Mouse (Mus musculus) kidney, adult 2 months (tissue): ENCODE measurements around the gene Col24a1.

Experiments
- CTCF ChIP-seq: fragments of 200-500 bp; conservative IDR thresholded peaks from 2 replicates; pipeline ENCODE4 v1.5.1; 2011; ENCODE audit warnings: low read depth, mild to moderate bottlenecking, control low read depth, low read length, moderate library complexity, mixed read lengths; ENCODE audit not compliant: insufficient read depth, insufficient read length
- POLR2A ChIP-seq: fragments of 200-500 bp; IDR thresholded peaks from one replicate; pipeline ENCODE4 v1.6.1; 2011; ENCODE audit warnings: low read depth, low read length, control low read depth

- TF ChIP-seq POLR2A (no peak), CTCF (peak; percentile 46)
These were observed 119.9 kb downstream of the Col24a1 start for GRCm38 (mm10) chr3:145412137-145412536.
